Mouse (Mus musculus) limb, embryonic 15.5 days (tissue): ENCODE results near the gene Sap25. TPM values are rescaled to one million over a fixed set of nuclear protein-coding genes. Genes with fewer than 3 reads are reported as not detected.

Experiments used
- ATAC-seq: fragments of 200-750 bp; cut with Nextera tagmentation; 2 replicates; pipeline ENCODE4 v1.8.0; 2017; ENCODE audit warnings: low read depth, moderate TSS enrichment; ENCODE audit not compliant: insufficient number of reproducible peaks, low FRiP score, low TSS enrichment
- H3K27ac ChIP-seq: fragments of 300-500 bp; sonication (generic); 2 replicates; pipeline ENCODE4 v1.5.1; 2015; ENCODE audit warnings: moderate library complexity, mild to moderate bottlenecking, inconsistent platforms
- H3K27me3 ChIP-seq: fragments of 300-500 bp; sonication (generic); 2 replicates; pipeline ENCODE4 v1.6.1; 2015; ENCODE audit warnings: inconsistent platforms
- H3K36me3 ChIP-seq: fragments of 300-500 bp; sonication (generic); 2 replicates; pipeline ENCODE4 v1.6.1; 2015; ENCODE audit warnings: inconsistent platforms
- H3K4me1 ChIP-seq: fragments of 300-500 bp; sonication (generic); 2 replicates; pipeline ENCODE4 v1.6.1; 2015; ENCODE audit warnings: inconsistent platforms
- H3K4me2 ChIP-seq: fragments of 300-500 bp; sonication (generic); 2 replicates; pipeline ENCODE4 v1.6.1; 2015; ENCODE audit warnings: mild to moderate bottlenecking, inconsistent platforms
- H3K4me3 ChIP-seq: fragments of 300-500 bp; sonication (generic); 2 replicates; pipeline ENCODE4 v1.5.1; 2015; ENCODE audit warnings: mild to moderate bottlenecking, inconsistent platforms
- H3K9ac ChIP-seq: fragments of 300-500 bp; sonication (generic); 2 replicates; pipeline ENCODE4 v1.6.1; 2015; ENCODE audit warnings: inconsistent platforms
- H3K9me3 ChIP-seq: fragments of 300-500 bp; sonication (generic); 2 replicates; pipeline ENCODE4 v1.6.1; 2016; ENCODE audit warnings: inconsistent platforms
- WGBS: fragments of 180-500 bp; shearing (Covaris S2); methylation state at CpG from one replicate; pipeline ENCODE4 v1.1.7; 2015; 5-methylcytosine and 5-hydroxymethylcytosine counted together
- polyA plus RNA-seq: library from polyadenylated mRNA; unstranded; fragments of >200 nt; fragmentation: Nextera tagmentation; extraction: Ambion mirVana; gene quantifications from 2 replicates; pipeline ENCODE4 v1.2.1, GENCODE M21; 2015

Gene Sap25
- polyA plus RNA-seq, 1 experiment from 2014 or later, result 6.0 TPM

GRCm38 (mm10) chr5:137647827-137648601 lies 6.9 kb downstream of the Sap25 start:
- WGBS, result 17% methylated on average over 9 of the region's 9 CpGs

DNA sequence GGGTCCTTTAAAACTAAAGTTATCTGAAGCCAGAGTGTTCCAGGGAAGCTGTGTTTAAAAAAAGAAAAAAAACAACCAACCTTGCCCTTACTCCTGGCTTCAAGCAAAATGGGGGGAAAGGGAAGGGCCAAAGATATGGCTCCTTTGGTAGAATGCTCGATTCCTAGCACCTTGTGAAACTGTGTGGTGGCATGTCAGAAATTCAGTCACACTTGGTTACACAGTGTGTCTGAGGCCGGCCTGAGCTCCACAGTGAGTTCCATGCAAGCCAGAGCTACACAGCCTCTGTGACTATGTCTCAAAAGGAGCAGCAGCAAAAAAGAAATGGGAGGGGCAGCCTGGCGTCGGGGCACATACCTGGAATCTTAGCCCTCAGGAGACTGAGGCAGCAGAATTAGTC lies 8.1 kb downstream of the Sap25 start:
- Histone ChIP-seq H3K9me3 (no peaks in the 10 kb centered on the region), H3K27me3 (peaks cover 22% of the 10 kb centered on the region), H3K4me1 (peaks cover 49% of the 10 kb centered on the region), H3K9ac (no peak overlapping the region), H3K4me3 (no peak overlapping the region), H3K4me2 (no peak overlapping the region), H3K27ac (peak overlapping the region; percentile 59; the same call in 1 of the 2 replicates), H3K36me3 (peaks cover 7% of the 10 kb centered on the region; the same call in 1 of the 2 replicates)
- 22% methylated on average over 4 of the region's 4 CpGs for WGBS
- ATAC-seq, result no peak

More at GRCm38 (mm10) chr5:137647827-137648601, 6.9 kb downstream of the Sap25 start:
- Histone ChIP-seq H3K4me3 (no peak overlapping the region), H3K4me2 (no peak overlapping the region), H3K9ac (no peak overlapping the region), H3K36me3 (peaks cover 10% of the 10 kb centered on the region; the same call in 1 of the 2 replicates), H3K4me1 (peaks cover 50% of the 10 kb centered on the region), H3K9me3 (no peaks in the 10 kb centered on the region), H3K27me3 (peaks cover 34% of the 10 kb centered on the region), H3K27ac (0 out of 2 replicates have a peak overlapping the region, but pooled peaks have one; percentile 24)
- ATAC-seq, result no peak

- peak overlapping the region; percentile 17; the same call in 1 of the 2 replicates for H3K4me2 ChIP-seq
- no peak overlapping the region for H3K9ac ChIP-seq
- peak overlapping the region; percentile 59; the same call in 1 of the 2 replicates for H3K27ac ChIP-seq
- ATAC-seq, result no peak
- H3K9me3 ChIP-seq, result no peaks in the 10 kb centered on the region
- no peak overlapping the region for H3K4me3 ChIP-seq
- 20% methylated on average over 18 of the region's 18 CpGs for WGBS
- H3K4me1 ChIP-seq, result peaks cover 45% of the 10 kb centered on the region
- H3K27me3 ChIP-seq, result peaks cover 16% of the 10 kb centered on the region
- peaks cover 10% of the 10 kb centered on the region for H3K36me3 ChIP-seq
Measured at GRCm38 (mm10) chr5:137649669-137650571, 8.8 kb downstream of the Sap25 start.

DNA sequence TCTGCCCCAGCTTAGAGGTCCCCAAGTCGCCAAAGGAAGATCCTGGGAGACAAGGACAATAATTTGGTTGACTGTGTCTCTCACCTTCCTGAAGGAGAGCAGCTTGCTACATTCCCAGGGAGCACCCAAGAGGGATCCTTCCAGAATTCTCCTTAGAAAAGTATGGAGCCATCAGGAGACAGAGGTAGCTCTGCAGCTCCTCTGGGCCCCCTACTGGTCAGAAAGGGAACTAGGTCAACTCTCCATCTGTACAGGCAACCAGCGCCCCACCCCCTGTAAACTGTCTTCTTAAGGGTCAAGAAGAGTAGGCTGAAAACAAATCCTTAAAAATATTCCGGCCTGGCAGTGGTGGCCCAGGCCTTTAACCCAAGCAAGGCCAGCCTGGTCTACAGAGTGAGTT lies 11.3 kb downstream of the Sap25 start:
- Histone ChIP-seq H3K9ac (no peak overlapping the region), H3K9me3 (no peaks in the 10 kb centered on the region), H3K27ac (no peak overlapping the region), H3K27me3 (no peaks in the 10 kb centered on the region), H3K4me1 (peaks cover 36% of the 10 kb centered on the region), H3K4me2 (no peak overlapping the region), H3K36me3 (peaks cover 15% of the 10 kb centered on the region), H3K4me3 (no peak overlapping the region)
- 16% methylated on average over 3 of the region's 3 CpGs for WGBS
- ATAC-seq, result no peak

GRCm38 (mm10) chr5:137653366-137653765 lies 12.2 kb downstream of the Sap25 start:
- no peak for ATAC-seq
- Histone ChIP-seq H3K4me1 (peaks cover 27% of the 10 kb centered on the region), H3K36me3 (peaks cover 15% of the 10 kb centered on the region), H3K9me3 (no peaks in the 10 kb centered on the region), H3K9ac (no peak overlapping the region), H3K4me3 (no peak overlapping the region), H3K4me2 (no peak overlapping the region), H3K27ac (no peak overlapping the region), H3K27me3 (no peaks in the 10 kb centered on the region)
- WGBS, result 90% methylated on average over 10 of the region's 10 CpGs

- Histone ChIP-seq H3K4me3 (no peak overlapping the region), H3K9ac (no peak overlapping the region), H3K4me2 (no peak overlapping the region), H3K27ac (no peak overlapping the region), H3K27me3 (no peaks in the 10 kb centered on the region), H3K4me1 (peaks cover 16% of the 10 kb centered on the region), H3K9me3 (no peaks in the 10 kb centered on the region), H3K36me3 (peaks cover 20% of the 10 kb centered on the region)
- ATAC-seq, result no peak
- WGBS, result 72% methylated on average over 7 of the region's 7 CpGs
Measured at GRCm38 (mm10) chr5:137654746-137655145, 13.6 kb downstream of the Sap25 start.

DNA sequence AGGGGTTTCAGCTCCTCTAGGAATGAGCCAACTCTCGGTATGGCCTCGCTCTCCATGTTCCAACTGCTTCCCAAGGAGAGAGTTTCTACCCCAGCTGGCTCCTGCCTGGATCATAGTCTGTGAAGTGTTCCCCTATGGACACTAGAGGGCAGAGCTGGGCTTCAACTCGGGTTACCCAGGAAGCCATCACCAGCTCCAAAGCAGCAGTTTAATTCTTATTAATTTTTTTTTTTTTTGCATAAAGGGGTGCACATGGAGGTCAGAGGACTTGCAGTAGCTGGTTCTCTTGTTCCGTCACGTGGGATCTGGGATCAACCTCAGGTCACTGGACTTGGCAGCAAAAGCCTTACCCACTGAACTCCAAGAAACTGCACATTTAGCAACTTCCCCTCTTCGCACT lies 15.8 kb downstream of the Sap25 start:
- peaks cover 24% of the 10 kb centered on the region for H3K36me3 ChIP-seq
- H3K4me2 ChIP-seq, result no peak overlapping the region
- H3K9ac ChIP-seq, result no peak overlapping the region
- 25% methylated on average over 6 of the region's 6 CpGs for WGBS
- H3K9me3 ChIP-seq, result no peaks in the 10 kb centered on the region
- H3K27me3 ChIP-seq, result no peaks in the 10 kb centered on the region
- peaks cover 8% of the 10 kb centered on the region for H3K4me1 ChIP-seq
- H3K27ac ChIP-seq, result peak overlapping the region; percentile 43
- no peak overlapping the region for H3K4me3 ChIP-seq
- no peak for ATAC-seq

- no peaks in the 10 kb centered on the region for H3K27me3 ChIP-seq
- H3K4me2 ChIP-seq, result no peak overlapping the region
- ATAC-seq, result no peak
- H3K9me3 ChIP-seq, result no peaks in the 10 kb centered on the region
- H3K4me3 ChIP-seq, result no peak overlapping the region
- 83% methylated on average over 6 of the region's 6 CpGs for WGBS
- no peak overlapping the region for H3K9ac ChIP-seq
- H3K36me3 ChIP-seq, result peaks cover 38% of the 10 kb centered on the region
- H3K4me1 ChIP-seq, result peaks cover 5% of the 10 kb centered on the region
- H3K27ac ChIP-seq, result no peak overlapping the region
Measured at GRCm38 (mm10) chr5:137660064-137660688, 19.0 kb downstream of the Sap25 start.

- Histone ChIP-seq H3K4me3 (no peak overlapping the region), H3K27me3 (no peaks in the 10 kb centered on the region), H3K36me3 (peaks cover 55% of the 10 kb centered on the region), H3K4me1 (no peaks in the 10 kb centered on the region), H3K9me3 (no peaks in the 10 kb centered on the region), H3K4me2 (no peak overlapping the region), H3K27ac (no peak overlapping the region), H3K9ac (no peak overlapping the region; the same call in 1 of the 2 replicates)
- 73% methylated on average over 9 of the region's 9 CpGs for WGBS
- no peak for ATAC-seq
Measured at GRCm38 (mm10) chr5:137663057-137663456, 21.9 kb downstream of the Sap25 start.

DNA sequence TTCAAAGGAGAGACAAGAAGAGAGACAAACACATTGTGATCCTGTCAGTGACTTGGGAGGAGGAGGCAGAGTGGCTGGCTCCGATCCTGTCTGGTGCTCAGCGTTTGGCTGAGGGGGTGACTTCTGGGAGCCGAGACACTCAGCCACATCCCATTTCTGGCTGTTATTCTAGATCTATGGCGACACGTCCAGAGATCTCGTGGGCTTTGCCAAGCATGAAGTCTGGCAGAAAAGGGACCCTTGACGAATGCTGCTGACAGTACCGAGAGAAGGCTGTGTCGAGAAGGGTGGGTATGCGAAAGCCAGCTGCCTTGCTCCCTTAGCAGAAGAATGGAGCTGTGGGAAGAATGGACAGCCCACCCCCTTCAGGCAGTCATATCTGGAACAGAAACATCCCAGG lies 27.8 kb downstream of the Sap25 start:
- Histone ChIP-seq H3K4me3 (no peak overlapping the region), H3K9me3 (no peaks in the 10 kb centered on the region), H3K27me3 (no peaks in the 10 kb centered on the region), H3K9ac (no peak overlapping the region), H3K4me1 (peaks cover 24% of the 10 kb centered on the region), H3K4me2 (0 out of 2 replicates have a peak overlapping the region, but pooled peaks have one; percentile 5), H3K36me3 (peaks cover 30% of the 10 kb centered on the region), H3K27ac (no peak overlapping the region)
- ATAC-seq, result no peak
- 72% methylated on average over 10 of the region's 10 CpGs for WGBS

DNA sequence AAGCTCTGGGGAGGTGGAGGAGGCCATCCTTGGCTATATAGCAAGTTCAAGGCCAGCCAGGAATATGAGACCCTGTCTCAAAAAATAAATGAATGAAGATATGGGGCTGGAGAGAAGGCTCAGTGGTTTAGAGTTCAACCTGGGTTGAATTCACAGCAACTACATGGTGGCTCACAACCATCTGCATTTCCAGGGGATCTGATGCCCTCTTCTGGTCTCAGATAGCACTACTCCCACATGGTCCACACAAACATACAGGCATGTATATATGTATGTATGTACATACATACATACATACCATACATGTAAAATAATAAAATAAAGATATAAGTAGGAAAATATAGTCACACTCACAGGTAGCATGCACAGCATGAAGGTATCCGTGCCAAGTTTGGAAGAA lies 29.1 kb downstream of the Sap25 start:
- WGBS, result 91% methylated on average over 1 of the region's 1 CpGs
- Histone ChIP-seq H3K36me3 (peaks cover 19% of the 10 kb centered on the region), H3K27ac (no peak overlapping the region), H3K27me3 (no peaks in the 10 kb centered on the region), H3K4me1 (peaks cover 24% of the 10 kb centered on the region), H3K4me3 (no peak overlapping the region), H3K9me3 (no peaks in the 10 kb centered on the region), H3K9ac (no peak overlapping the region), H3K4me2 (no peak overlapping the region)
- no peak for ATAC-seq
